Mouse (Mus musculus): Measurements from ENCODE around the gene D330045A20Rik.
A peak's percentile ranks its signal among the peaks of the same experiment; 100 is the strongest.
"Not testable (repeated sequence)": the region's sequence is repeated elsewhere in the genome, so short reads cannot be mapped to it uniquely, and the experiment has no call there.

D330045A20Rik gene

DNA sequence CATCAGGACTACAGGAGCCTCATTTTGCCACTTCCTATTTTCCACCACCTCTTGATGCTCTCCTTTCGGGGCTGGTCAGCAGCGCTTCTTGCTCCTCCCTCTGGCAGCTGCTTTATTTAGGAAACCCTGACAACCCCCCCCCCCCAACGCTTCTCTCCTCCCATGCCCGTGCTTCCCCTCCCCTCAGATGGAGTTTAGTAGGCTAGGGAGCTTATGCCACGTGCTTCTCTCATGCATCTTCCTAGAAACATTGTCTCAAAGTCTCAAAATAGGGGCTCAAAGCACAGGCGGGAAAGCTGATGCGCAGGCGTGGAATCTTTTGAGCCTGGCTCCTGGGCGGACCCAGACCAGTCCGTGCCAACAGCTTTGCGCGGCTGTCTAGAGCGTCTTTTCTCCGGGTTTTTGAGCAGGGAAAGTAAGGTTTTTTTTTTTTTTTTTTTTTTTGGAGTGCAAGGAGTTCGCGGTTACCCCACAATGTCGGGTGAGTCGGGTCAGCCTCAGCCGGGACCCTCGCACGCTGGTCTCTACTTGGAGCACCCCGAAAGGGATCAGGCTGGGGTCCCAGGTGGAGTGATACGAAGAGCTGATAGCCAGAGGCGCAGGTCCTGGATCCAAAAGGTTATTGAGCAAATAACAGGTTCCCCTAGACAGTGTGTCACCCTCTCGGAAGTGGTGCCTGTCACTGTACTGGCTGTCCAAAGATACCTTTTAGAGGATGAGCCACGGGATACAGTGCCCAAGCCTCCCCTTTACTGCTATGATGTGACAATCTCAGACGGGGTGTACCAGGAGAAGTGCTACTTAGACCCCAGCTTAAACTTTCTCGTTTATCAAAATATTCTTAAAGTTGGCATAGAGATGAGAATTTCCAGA, at the start of gene D330045A20Rik:
D330045A20Rik (plus strand) TSS at position 346 of the 873 bp plus-strand sequence.
- DNase-seq (ENCODE audit: low spot score), result peak; percentile 22

GRCm38 (mm10) chrX:139432550-139432949, 47.6 kb upstream of the D330045A20Rik start:
- DNase-seq (ENCODE audit: low spot score), result no peak

DNA sequence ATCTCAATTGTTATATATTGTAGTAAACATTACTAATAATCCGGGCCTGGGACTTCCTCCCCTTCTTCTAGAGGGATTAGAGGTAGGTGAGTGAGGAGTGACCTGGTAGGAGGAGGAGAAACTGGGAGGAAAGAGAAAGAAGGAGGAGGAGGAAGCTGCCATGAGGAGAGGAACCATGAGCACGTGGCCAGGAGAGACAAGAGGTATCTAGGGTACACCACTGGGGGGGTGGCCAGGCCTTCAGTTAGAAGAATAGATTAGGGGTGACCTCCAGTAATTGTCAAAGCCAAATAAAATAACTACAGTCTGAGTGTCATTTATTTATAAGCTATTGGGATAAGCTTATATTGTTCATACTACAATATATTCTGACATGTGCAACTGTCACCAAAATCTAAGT, 45.0 kb upstream of the D330045A20Rik start:
- no peak for DNase-seq (ENCODE audit: low spot score)

DNA sequence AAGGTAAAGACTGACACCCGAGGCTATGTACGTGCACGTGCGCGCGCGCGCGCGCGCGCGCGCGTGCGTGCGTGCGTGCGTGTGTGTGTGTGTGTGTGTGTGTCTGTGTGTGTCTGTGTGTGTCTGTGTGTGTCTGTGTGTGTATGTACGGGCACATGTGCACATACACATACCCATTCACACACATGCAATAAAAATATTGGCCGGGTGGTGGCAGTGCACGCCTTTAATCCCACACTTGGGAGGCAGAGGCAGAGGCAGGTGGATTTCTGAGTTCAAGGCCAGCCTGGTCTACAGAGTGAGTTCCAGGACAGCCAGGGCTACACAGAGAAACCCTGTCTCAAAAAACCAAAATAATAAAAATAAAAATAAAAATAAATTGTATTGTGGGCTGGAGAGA, 39.1 kb upstream of the D330045A20Rik start:
- not testable (repeated sequence) for DNase-seq (ENCODE audit: low spot score)

DNA sequence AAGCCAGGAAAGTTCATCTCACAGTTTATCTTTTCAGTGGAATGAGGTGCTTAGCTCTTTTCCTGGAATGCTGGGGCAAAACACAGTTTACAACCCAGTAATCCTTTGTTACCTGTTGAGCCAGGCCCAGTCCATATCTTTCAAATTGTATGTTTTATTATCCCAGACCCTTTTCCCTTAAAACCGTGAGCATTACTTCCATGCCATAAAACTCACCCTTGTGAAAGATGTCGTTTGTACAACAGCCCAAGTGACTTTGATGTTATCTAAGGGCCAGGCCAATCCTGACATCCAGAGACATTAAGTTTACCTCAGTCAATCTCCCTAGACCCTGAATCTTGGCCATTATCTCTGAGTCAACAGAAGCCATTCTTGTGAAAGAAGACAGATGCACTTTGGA, 23.4 kb upstream of the D330045A20Rik start:
- DNase-seq (ENCODE audit: low spot score), result no peak

DNA sequence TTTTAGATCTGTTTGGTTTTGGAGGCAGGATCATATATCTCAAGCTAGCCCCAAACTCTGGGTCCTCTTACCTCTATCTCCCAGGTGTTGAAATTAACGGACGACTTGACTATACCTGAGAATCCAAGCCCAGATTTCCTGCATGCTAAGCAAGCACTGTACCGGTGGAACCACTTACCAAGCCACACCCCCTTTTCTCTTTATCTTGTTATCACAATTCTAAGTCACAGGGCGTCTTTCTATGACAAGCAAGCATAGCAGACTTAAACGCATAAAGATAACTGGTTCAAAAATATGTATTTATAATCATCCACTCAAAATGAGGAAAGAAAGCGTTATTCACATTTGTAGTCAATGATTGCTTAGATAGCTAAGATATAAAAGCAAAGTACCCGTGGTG, 1.9 kb downstream of the D330045A20Rik start:
- DNase-seq (ENCODE audit: low spot score), result no peak

DNA sequence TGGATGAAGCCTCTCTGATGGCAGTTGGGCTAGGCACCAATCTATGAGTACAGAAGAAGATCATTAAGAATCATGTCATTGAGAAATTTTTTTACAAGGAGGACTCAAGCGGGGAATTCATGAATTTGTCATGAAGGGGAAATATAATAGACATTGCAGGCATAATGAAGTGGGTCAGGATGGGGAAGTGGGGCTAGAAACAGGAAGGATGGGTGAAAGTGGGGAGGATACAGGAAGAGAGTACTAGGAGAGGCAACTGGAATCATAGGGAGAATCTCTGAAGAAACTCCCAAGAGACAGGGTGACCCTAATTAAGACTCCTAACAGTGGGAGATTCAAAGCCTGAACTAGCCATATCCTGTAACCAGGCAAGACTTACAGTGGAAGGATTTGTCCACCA, 4.8 kb downstream of the D330045A20Rik start:
- DNase-seq (ENCODE audit: low spot score), result no peak

GRCm38 (mm10) chrX:139516156-139516555, 36.0 kb downstream of the D330045A20Rik start:
- no peak for DNase-seq (ENCODE audit: low spot score)

DNA sequence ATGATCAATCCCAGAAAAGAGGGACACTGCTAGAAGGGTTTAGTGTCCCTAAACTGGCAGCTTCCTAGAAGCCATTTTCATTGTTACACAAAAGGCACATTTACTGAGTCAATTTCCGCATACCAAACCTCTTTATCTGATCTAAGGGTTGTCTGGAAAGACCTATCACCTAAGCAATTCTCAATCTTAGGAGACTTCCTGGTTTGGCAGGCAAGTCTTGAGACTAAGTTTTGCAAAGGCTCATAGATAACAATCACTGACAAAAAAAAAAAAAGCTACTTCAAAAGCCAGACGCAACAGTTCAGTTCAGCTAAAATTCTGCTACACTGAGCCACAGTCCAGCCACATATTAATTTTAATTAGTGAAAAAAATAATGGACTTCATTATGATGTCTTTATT, 39.1 kb downstream of the D330045A20Rik start:
- no peak for DNase-seq (ENCODE audit: low spot score)

- no peak for DNase-seq (ENCODE audit: low spot score)
These were observed 44.3 kb downstream of the D330045A20Rik start for GRCm38 (mm10) chrX:139524303-139525091.

GRCm38 (mm10) chrX:139525724-139526123, 45.6 kb downstream of the D330045A20Rik start:
- DNase-seq (ENCODE audit: low spot score), result no peak

DNA sequence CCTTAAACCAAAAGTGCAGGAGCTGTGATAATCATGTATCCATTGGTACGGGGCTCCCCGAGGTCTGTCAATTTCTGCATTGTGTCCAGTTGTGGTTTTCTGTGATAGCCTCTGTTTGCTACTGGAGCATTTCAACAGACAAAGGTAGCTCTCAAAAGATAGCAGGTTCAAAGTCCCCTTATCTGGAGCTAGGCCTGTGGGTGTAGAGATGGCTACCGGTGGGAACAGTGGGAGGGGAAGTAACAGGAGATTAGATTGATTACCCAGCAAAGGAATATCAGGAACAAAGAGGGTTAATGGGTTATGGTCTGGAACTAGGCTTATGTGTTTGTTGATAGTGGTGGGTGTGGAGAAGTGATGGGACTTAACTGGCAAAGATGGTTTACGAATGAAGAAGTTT, 46.8 kb downstream of the D330045A20Rik start:
- no peak for DNase-seq (ENCODE audit: low spot score)

DNA sequence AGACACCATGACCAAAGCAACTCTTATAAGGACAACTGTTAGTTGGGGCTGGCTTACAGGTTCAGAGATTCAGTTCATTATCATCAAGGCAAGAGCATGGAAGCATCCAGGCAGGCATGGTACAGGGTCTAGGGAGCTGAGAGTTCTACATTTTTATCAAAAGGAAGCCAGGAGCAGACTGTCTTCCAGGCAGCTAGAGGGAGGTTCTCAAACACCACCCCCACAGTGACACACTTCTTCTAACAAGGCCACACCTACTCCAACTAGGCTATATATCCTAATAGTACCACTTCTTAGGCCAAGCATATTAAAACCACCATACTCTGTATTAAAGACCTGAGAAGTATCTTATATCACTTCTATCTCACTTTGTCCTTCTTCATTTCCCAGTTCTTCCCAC, 49.5 kb downstream of the D330045A20Rik start:
- DNase-seq (ENCODE audit: low spot score), result no peak

GRCm38 (mm10) chrX:139532293-139532692, 52.1 kb downstream of the D330045A20Rik start:
- DNase-seq (ENCODE audit: low spot score), result no peak

DNA sequence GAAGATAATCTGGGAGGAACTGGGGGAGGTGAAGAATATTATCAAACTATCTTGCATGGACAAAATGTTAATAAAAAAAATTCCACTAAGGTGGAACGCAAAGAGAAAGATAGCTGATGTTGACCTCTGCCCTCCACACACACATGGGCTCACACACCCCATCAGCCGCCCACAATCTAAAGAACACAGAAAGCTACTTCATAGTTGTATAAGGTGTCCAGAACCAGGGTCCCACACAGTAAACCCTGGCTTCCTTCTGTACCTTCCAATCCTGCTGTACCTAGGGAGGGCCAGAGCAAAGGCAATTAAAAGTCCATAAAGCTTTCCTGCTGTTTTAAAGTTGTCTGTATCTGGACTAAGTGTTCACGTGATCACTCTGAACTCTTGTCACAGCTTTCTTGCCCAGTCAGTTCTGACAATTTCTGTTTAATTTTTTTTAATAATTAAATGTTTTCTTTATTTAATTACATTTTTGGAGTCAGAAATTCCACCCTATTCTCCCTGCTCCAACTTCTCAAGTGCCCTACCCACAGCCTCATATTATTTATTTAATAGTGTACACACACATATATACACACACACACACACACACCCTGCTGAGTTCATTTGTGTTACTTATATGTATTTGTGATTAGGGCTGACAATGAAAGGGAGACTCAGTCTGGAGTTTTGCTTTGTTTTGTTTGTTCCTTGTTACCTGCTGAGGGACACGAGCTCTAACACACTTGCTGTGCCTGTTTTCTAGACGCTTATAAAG, 57.7 kb downstream of the D330045A20Rik start:
- DNase-seq (ENCODE audit: low spot score), result no peak

DNA sequence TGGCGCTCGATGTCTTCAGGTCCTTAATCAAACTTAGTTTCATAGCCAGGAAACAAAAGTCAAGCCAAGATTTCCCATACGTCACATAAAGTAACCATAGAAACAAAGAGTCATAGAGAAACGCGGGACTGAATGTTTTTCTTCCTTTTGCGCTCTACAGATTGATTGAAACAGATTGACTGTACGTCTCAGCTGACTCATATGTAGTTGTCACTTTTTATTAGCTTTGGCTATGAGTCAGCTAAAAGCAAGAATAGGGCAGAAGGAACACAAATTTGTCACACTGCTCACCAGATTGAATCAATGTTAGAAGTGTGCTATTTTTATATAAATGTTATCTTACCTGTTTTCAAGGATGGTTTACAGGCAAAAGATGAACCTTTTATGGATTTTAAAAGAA, 63.6 kb downstream of the D330045A20Rik start:
- no peak for DNase-seq (ENCODE audit: low spot score)

DNA sequence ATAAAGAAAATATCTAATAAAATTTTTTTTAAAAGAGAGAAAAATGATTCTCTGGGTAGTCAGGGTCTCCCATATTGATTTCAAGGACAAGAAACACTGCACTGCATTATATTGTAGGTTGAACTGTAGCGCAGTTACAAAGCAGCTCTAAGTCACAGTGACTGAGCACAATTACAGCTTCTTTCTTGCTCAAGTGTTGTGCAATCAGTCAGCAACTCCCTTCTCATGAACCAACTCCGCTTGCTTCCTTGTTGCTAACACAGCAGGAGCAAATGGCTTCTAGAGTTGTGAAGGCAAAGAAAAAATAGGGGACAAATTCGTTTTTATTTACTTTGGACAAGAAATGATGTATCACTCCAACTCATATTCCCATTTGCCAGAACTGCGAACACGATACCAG, 70.3 kb downstream of the D330045A20Rik start:
- DNase-seq (ENCODE audit: low spot score), result no peak

- DNase-seq (ENCODE audit: low spot score), result no peak
These were observed 71.9 kb downstream of the D330045A20Rik start for GRCm38 (mm10) chrX:139552090-139552489.

DNA sequence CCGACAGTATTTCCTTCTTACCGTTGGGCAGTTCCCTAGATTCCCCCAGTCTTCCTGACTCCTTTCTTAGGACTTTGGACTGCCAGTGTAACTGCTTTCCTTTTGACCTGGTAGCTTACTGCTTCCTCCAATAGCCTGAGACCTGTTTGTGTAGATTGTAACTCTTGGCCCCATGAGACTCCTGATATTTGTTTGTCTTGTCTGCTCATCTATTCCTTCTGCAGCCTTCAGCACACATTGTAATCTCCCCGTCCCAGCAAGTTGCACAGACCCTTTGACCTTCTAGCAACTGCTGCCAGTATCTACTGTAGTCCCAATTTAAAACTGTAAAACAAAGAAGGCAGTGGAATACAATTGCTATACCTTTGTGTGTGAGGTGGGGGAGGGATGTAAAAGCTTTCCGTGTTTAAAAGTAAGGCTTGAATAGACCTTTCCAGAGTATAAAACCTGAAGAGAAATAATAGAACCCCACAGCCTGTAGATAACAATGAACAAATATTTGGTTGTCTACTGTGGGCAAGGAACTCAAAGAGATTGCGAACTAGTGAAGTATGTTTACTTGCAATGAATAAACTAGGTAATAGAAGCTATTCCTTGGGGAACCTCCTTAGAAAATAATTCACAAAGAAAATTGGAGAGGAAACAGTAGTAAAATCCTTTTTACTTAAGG, 82.2 kb downstream of the D330045A20Rik start:
- no peak for DNase-seq (ENCODE audit: low spot score)

DNA sequence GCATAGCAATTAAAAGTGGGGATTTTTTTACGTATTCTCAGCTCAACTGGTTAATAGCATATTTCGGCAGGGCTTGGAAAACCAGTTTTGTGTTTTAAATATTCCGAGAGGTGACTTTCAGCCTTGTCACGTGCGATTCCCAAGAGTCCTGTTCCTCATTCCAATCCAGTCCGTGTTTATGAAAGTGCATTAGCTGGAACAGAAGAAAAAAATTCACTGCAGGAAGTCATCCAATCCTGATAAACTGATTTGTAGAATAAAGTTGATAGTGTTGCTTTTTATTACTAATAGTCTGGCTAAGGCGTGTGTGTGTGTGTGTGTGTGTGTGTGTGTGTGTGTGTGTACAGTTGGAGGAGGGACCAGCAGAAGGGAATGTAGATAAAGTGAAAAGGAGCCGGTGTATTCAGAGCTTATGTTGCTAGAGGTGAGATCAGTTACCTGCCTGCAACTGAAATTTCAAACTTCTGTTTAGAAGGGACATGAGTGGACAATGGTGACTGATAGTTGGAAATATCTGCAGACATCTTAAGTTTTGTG, 82.8 kb downstream of the D330045A20Rik start, which contains the start of gene Rnf128:
Rnf128 (plus strand) TSS at position 392 of the 537 bp plus-strand sequence.
- no peak for DNase-seq (ENCODE audit: low spot score)

DNA sequence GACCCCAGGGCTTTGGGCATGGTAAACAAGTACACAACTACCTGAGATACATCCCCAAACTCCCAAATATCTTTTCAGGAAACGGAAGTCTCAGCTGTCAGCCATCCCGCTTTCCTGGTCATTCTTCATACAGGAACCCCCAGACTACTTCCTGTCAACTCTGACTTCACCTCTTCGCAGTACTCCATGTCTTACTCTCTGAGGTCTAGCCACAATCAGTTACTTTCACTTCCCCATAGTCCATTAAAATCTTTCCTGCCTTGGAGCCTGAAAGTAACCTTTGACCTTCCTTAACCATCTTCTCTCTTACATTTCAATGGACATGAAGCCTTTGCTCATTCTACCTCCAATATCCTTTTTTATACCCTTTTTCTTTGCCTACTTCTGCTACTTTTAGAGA, 89.9 kb downstream of the D330045A20Rik start:
- DNase-seq (ENCODE audit: low spot score), result no peak

Measured in ovary, postnatal 36 days (tissue).